Mouse (Mus musculus) spleen, adult 2 months (tissue): ENCODE results near the gene Serpinb6b. TPM values are rescaled to one million over a fixed set of nuclear protein-coding genes. Genes with fewer than 3 reads are reported as not detected.

ENCODE experiments used
- DNase-seq, 2 experiments: peaks; one replicate each; pipeline versions ENCODE4 v3.0.0 to v3.0.0-alpha.2; 2012 to 2021; ENCODE audit warnings: low spot score in 2 of 2, low read depth in 1 of 2
- H3K27ac ChIP-seq: fragments of 200-500 bp; 2 replicates; pipeline ENCODE4 v1.5.1; 2012; ENCODE audit warnings: low read length, inconsistent platforms; ENCODE audit not compliant: insufficient read depth
- H3K27me3 ChIP-seq: fragments of 200-500 bp; 2 replicates; pipeline ENCODE4 v1.6.1; 2012; ENCODE audit warnings: mild to moderate bottlenecking, moderate library complexity, low read length, inconsistent platforms; ENCODE audit not compliant: control insufficient read depth, insufficient read depth
- H3K36me3 ChIP-seq: fragments of 200-500 bp; 2 replicates; pipeline ENCODE4 v1.6.1; 2012; ENCODE audit warnings: mild to moderate bottlenecking, low read length, inconsistent platforms; ENCODE audit not compliant: control insufficient read depth, insufficient read depth
- H3K4me1 ChIP-seq: fragments of 200-500 bp; 2 replicates; pipeline ENCODE4 v1.6.1; 2011; ENCODE audit warnings: inconsistent platforms; ENCODE audit not compliant: control insufficient read depth, insufficient read depth, insufficient read length
- H3K4me3 ChIP-seq: fragments of 200-500 bp; 2 replicates; pipeline ENCODE4 v1.5.1; 2011; ENCODE audit warnings: mild to moderate bottlenecking, inconsistent platforms; ENCODE audit not compliant: insufficient read depth, insufficient read length; ENCODE audit errors: extremely low read depth
- CTCF ChIP-seq: fragments of 200-500 bp; IDR thresholded peaks from 2 replicates; pipeline ENCODE4 v1.5.1; 2011; ENCODE audit warnings: mild to moderate bottlenecking, inconsistent platforms; ENCODE audit not compliant: insufficient read depth, insufficient read length, insufficient replicate concordance; ENCODE audit errors: extremely low read depth
- POLR2A ChIP-seq: fragments of 200-500 bp; IDR thresholded peaks from 2 replicates; pipeline ENCODE4 v1.6.1; 2011; ENCODE audit warnings: low read depth, low read length, inconsistent platforms
- WGBS: fragments of 180-500 bp; shearing (Covaris S2); methylation state at CpG from one replicate; pipeline ENCODE4 v1.1.7; 2018; 5-methylcytosine and 5-hydroxymethylcytosine counted together
- polyA plus RNA-seq: library from polyadenylated mRNA; depleted of rRNA; stranded (reverse); fragments of >200 nt; gene quantifications from 2 replicates; pipeline ENCODE4 v1.2.3, GENCODE M21; 2012; rRNA removed

Serpinb6b gene
- 10.5 and 13.0 TPM in 2 replicates for polyA plus RNA-seq

DNA sequence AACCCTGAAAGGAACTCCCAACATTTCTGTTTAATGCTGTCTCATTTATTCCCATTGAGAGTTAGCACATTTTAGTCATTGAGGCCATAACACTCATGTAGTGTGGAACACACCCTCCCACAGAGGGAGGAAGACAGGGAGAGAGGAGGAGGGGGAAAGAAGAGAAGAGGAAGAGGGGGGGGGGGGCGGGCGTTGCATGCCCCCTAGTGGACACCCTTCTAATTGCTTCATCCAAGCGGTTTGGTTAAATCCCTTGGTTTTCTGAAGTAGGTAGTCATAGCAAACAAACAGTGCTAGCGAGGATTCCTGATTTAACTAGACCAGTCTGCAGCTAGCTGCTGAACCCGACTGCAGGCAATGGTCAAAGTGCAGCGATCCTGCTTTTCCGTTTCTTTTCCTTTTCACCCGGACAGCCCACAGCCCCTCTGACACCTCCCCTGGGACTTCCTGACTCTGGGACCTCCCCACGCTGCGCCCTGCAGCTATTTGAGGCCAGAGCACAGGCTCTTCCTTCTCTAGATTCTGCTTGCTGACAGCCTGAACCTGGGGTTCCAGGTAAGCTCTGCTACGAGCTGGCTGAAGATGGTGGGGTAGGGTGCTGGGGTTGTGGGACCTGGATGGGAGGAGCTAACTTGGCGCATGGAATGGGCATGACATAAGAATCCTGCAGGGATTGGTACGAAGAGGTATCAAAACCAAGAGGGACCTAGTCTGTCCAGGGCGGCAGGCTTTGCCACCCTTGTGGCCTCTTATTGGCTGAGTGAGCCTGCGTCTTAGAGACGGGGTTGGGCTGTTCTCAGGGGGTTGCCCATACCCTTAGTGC lies at the start of gene Serpinb6b:
Gene Serpinb6b (plus strand): TSS at position 221 of the 823 bp plus-strand sequence.
- Histone ChIP-seq H3K27ac (peak within 1 kb of the TSS; percentile 84), H3K4me1 (peaks cover 9% of the 10 kb centered on the region; the same call in 1 of the 2 replicates), H3K4me3 (peak within 1 kb of the TSS; percentile 75), H3K27me3 (no peaks in the 10 kb centered on the region), H3K36me3 (no peaks in the 10 kb centered on the region; the same call in 1 of the 2 replicates)
- DNase-seq: peak; percentile 18 to 38
- TF ChIP-seq CTCF: peak; percentile 37; the same call in 1 of the 2 replicates
- TF ChIP-seq POLR2A: peak; percentile 35; the same call in 1 of the 2 replicates
- 3% methylated on average over 16 of the region's 16 CpGs for WGBS

DNA sequence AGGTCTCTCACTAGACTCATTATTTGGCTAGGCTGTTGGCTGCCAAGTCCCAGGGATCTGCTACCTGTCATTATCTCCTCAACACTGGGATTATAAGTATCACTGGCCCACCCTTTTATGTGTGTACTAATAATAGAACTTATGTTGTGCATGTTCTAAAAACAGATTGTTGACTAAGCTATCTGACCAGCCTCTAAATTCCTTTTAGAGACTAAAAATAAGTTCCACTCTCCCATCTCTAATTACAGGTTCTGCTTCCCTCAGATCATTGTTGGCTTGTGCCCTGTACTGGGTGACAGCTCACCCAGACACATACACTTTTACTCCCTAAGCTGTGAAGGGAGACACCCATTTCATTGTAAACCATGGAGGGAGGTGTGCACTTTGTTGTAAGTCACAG lies 42.4 kb upstream of the Serpinb6b start:
- Histone ChIP-seq H3K27me3 (no peaks in the 10 kb centered on the region), H3K4me1 (peaks cover 2% of the 10 kb centered on the region; the same call in 1 of the 2 replicates), H3K36me3 (no peaks in the 10 kb centered on the region), H3K27ac (no peak overlapping the region), H3K4me3 (no peak overlapping the region)
- no peak for DNase-seq
- TF ChIP-seq POLR2A (no peak), CTCF (no peak)

DNA sequence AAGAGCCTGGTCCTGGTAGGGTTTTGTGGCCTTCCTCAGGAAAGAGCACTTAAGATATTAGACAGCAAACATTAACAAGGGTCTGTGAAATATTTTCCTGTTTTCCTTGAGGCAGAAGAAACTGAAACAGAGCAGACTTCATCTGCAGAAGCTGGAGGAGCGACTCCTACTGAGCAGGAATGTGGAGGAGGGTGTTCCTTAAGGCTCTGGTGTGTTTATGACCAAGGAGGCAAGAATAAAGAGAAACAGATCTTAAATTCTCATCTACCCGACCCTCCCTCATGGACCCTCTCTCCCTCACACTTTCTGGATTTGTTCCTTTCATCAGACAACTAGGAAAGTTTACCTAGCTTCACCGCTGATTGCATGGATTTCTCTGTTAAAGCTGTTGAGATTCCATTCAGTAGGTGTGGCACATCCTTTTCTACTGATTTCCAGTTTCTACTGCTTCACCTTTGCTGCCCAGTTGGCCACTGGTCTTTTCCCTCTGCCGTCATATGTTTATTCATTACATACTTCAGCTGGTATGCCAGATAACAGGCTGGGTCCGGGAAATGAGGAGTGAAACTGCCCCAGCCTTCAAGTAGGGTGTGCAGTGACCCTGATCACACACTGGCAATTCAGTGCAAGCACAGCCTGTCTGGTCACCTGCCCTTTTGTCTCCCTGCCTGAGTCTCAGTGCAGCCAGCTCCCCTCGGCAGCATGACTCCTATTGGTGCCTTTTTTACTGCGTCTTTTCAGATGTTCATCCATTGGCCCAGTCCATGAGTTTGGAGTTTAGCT lies 40.2 kb upstream of the Serpinb6b start:
- Histone ChIP-seq H3K4me1 (peaks cover 14% of the 10 kb centered on the region), H3K27me3 (no peaks in the 10 kb centered on the region), H3K27ac (no peak overlapping the region), H3K36me3 (no peaks in the 10 kb centered on the region), H3K4me3 (no peak overlapping the region)
- no peak for DNase-seq
- TF ChIP-seq CTCF: no peak
- TF ChIP-seq POLR2A: no peak
- WGBS: 79% methylated on average over 7 of the region's 7 CpGs

DNA sequence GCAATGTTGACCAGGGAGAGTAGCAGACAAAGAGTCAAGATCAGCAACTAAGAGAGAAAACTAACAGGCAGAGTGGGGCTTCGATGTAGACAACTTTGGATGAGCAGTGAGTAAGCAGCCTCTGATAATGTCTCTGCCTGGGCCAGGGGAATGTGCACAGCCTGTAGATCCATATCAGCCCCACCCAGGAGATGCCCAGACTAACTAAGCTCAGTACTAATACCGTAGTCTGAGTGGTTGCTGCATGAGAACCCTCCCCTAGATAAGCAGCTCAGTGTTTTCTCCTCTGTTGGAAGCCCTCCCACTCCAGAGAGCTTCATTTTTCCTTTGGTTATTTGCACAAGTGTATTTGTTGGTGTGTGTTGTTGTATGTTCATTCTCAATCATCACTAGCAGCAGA lies 38.3 kb upstream of the Serpinb6b start:
- H3K27ac ChIP-seq: no peak overlapping the region; the same call in 1 of the 2 replicates
- H3K4me3 ChIP-seq: no peak overlapping the region
- TF ChIP-seq CTCF: no peak

DNA sequence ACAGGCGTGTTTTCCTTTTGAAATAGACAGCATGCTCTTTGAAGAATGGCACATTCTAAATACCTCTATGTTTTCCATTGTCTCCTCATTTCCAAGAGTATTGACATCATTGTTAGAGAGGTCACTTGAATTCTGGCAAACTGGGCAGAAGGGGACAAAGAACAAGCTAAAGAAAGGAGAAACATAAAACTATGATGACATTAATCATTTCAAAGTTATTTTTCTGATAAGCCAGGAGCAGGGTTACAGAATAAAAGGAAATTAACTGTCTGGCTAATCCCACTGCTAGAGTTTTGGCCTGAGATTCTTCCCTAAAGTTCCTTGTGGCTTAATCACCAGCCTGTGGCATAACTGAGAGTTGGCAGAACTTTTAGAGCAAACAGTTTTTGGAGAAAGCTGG lies 37.8 kb upstream of the Serpinb6b start:
- DNase-seq: no peak
- Histone ChIP-seq H3K4me1 (peaks cover 17% of the 10 kb centered on the region), H3K36me3 (no peaks in the 10 kb centered on the region), H3K27ac (no peak overlapping the region), H3K4me3 (no peak overlapping the region), H3K27me3 (no peaks in the 10 kb centered on the region)
- TF ChIP-seq POLR2A: no peak
- 84% methylated on average over 1 of the region's 1 CpGs for WGBS

More for the DNA sequence above, 38.3 kb upstream of the Serpinb6b start:
- Histone ChIP-seq H3K36me3 (no peaks in the 10 kb centered on the region), H3K27me3 (no peaks in the 10 kb centered on the region), H3K4me1 (peaks cover 17% of the 10 kb centered on the region)
- 81% methylated on average over 2 of the region's 2 CpGs for WGBS
- DNase-seq: no peak

DNA sequence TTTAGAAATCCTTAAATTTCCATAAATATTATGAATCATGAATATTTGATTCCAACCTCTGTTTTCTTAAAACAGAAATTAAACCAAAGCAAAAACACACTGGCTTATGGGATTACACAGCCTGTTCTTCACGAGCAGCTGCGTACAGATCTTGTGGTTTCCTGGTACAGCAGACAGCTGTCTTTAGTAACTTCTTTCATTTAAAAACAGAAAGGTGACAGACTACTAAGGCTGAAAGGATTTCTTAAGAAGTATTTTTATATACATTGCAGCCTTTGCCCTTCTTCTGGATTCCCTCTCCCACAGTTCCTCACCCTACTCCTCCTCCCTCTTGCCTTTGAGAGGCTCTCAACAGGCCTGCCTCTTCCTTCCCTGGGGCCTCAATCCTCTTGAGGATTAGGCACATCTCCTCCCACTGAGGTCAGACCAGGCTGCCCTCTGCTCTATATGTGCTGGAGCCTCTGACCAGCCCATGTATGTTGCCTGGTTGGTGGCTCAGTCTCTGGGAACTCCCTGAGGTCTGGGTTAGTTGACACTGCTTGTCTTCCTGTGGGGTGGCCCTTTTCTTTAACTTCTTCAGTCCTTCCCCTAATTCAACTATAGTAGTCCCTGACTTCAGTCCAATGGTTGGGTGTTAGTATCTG lies 35.8 kb upstream of the Serpinb6b start:
- Histone ChIP-seq H3K27me3 (no peaks in the 10 kb centered on the region), H3K4me3 (no peak overlapping the region), H3K36me3 (no peaks in the 10 kb centered on the region), H3K4me1 (peaks cover 21% of the 10 kb centered on the region), H3K27ac (peak overlapping the region; percentile 88)
- peak in 1 of 2 experiments; percentile 38 for DNase-seq
- 10% methylated on average over 2 of the region's 2 CpGs for WGBS
- TF ChIP-seq CTCF: no peak
- TF ChIP-seq POLR2A: no peak
